Mouse (Mus musculus) thymus, postnatal 14 days (tissue): ENCODE data around the gene Sac3d1.
A peak's percentile ranks its signal among the peaks of the same experiment; 100 is the strongest.
"Not testable (repeated sequence)": the region's sequence is repeated elsewhere in the genome, so short reads cannot be mapped to it uniquely, and the experiment has no call there.

Source experiments
- DNase-seq: peaks from one replicate; pipeline ENCODE4 v3.0.0; 2021

Sac3d1 gene

DNA sequence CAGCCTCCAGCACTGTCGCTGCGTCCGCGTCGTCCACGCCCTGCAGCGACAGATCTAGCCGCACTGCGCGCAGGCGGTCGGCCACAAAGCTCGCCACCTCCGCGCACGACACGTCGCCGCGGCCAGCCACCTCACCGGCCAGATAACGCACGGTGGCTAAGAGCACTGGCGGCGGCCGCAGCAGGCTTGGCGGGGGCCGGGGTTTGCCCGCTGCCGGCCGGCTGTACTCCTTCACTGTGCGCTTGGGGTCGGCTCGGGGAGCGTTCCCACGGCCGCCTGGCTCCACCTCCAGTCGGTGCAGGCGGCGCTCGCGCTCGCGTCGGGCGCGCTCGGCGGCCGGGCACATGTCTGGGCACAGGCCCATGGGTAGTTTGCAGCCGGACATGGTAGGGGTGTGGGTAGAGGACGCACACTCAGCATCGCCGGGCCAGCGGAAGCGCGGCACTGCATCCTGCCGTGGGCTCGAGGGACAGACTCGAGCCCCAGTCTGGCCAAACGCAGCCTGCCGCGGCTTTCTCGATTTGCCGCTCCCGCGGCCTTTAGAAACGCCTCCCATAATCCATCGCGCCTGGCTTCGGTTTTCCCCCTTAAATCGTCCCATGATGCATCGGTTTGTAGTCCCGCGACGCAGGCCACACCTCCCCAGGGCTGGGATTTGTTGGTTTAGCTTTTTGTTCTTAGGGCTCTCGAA, at the start of gene Sac3d1:
Gene Sac3d1, minus strand, starts transcription at position 665 of the 691 bp plus-strand sequence.
- DNase-seq, result peak; percentile 92

DNA sequence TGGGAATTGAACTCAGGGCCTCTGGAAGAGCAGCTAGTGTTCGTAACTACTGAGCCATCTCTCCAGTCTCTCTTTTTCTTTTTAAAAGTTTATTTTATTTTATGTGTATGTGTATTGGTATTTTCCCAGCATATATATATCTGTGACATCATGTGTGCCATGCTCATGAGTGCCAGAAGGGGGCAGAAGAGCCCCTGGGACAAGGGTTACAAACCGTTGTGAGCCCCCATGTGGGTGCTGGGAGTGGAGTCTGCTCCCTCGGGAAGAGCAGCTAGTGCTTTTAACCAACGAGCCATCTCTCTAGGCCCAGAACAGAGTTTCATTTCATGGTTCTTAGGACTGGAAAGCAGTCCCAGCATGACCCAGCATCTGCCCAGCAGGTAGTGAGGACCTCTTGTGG, 48.3 kb upstream of the Sac3d1 start:
- no peak for DNase-seq

DNA sequence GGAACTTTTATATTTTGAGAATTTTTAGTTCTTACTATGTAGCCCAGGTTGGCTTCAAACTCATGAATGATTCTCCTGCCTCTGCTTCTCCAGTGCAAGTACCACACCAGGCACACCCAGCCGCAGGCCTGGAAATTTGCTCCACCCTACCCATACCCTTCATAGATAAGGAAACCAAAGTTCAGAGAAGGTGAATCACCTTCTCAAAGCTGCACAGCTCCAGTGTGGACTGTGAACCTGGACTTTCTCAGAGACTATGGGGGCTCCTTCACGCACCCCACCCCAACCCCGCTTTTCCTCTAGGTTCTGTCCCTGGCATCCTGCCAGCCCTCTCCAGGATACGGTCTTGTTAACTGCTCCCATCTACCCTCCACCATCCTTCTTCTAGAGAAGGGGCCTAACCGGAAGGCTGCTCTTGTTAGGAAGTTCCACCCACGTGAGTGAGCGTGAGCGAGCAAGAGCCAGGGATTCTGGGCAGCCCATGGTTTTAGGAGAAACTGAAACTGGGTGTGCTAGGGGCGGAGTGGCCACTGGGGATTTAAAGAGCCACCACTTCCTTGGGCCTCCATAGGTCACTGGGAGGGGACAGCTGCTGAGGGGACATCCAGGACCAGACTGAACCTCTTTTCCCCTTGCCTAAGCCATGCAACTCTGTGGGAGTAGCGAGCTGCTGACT, 45.6 kb upstream of the Sac3d1 start:
- no peak for DNase-seq

DNA sequence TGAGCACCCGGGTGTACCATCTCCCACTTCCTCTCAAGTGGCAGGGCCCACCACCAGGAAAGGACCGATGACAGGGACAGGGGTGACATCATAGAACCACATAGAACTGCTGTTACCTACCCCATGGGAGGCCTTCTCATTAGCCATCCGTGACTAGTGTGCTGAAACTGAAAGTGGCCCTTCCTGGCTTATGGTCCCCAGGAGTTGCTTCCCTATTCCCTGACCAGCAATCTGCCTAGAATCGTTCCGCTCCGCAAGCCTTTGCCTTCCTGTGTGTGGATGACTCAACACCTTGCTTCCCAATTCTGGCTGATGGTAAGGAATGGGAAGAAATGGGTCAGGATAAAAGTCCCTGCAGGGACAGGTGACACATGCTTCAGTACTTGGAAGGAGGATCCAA, 38.8 kb upstream of the Sac3d1 start:
- DNase-seq, result no peak

DNA sequence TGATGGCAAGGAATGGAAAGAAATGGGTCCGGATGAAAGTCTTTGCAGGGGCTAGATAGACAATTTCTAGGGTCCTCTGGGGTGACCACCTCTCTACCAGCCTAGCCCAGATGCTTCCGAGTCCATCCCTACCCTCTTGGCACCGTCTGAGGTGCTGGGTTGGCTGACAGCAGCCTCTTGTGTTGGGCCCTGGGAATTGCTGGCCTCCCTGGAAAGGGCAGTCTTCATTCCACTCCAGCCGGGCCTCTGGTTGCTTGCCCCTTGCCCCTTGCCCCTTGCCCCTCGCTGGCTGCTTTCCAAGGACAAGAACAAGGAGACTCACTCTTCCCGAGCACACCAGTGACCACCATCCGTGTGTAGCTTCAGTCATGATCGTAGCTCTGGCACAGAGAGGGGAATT, 37.9 kb upstream of the Sac3d1 start:
- no peak for DNase-seq

DNA sequence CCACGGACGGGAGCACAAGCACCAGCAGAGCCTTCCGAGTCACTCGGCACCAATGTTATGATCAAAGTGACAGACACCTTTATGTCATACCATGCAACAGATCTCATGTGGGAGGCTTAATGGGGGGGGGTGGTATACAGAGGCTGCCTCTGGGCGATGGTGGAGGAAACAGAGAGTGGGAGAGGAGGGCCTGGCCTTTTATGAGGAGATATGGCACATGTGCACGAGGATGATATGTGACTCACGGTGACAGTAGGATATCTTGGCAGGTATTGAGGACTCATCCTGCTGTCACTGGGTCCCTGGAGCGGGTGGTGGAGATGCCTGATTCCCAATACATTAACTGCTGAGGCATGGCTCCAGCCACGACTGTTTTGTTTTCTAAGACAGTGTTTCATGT, 36.7 kb upstream of the Sac3d1 start:
- DNase-seq, result no peak

DNA sequence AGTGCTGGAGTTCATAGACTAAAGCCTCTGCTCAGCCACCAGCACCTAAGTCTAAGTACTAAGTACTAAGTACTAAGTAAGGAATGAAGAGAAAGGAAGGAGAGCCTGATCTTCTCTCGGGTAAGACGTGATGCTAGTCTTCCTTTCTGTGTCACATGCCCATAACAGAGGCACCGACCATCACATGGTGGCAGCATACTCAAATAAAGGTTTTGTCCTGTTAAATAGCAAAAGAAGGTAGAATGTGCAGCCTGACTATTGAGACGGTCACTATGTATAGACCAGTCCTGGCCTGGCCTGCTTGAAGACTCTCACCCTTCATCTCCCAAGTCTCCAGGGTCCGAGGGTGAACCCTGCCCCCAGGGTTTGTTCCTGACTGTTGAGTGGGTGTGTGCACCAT, 26.4 kb upstream of the Sac3d1 start:
- DNase-seq, result no peak

DNA sequence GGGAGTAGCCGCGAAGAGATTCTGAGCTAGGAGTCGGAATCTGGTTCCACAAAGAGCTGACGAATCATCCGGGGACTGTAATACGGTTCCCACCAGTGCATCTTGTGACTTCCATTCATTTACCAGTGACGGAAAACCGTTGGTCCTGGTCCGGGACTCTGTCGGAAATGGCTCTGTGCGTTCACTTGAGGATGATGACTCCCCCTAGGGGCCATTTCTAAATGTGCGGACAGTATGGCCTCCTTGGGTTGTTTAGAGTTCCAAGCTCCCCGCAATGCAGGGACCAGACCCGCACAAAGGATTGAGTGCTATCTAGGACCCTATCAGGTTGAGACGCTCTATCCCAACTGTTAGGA, 22.9 kb upstream of the Sac3d1 start, which contains the start of gene Arl2:
Gene Arl2, minus strand, starts transcription at position 155 of the 356 bp plus-strand sequence.
- peak; percentile 86 for DNase-seq

DNA sequence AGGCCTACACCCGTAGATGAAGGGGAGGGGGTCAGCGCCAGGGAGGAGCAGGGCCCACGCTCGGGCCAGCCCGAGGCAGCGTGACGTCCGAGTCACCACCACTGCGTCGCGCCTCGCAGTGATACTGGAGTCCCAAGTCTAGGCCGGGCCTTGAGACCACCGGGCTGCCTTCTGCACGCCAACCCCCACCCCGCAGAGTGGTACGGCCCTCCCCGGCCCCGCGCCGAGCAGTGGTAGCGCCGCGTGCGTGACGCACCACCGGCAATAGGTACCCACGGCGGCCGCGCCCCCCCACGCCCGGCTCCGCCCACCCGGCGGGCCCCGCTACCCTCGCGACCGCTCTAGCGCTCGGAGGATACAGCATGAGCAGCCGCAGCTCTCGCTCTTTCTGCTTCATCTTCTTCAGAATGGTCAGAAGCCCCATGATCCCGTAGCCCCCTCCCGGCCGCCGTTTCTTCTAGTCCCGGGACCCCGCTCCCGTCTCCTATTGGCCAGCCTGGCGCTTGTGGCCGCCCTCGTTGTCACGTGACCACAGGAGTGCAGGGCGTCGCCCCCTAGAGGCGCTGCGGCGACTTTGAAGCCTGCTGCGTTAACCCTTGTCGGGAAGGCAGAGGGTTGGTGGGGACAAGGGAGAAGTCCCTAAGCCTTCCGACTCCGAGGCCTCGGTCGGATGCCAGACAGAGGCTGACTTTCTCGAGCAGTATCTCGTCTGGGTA, 22.4 kb upstream of the Sac3d1 start, which contains the start of gene Batf2:
Gene Batf2, plus strand, starts transcription at position 306 of the 716 bp plus-strand sequence.
- DNase-seq, result peak; percentile 94

DNA sequence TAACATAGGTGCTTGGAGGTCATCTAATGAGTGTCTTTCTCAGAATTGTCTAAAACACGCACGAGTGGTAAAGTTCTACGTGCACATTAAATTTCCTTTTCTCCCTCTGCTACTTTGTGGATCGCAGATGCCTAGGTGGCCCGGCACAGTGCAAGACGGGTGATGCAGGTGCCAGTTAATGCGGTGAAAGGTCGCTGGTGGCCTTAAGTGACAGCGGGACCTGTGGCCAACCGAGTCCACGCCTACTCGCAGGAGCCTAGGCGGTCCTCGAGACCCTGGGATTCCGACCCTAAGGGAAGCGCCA, 21.9 kb upstream of the Sac3d1 start:
- DNase-seq, result no peak

DNA sequence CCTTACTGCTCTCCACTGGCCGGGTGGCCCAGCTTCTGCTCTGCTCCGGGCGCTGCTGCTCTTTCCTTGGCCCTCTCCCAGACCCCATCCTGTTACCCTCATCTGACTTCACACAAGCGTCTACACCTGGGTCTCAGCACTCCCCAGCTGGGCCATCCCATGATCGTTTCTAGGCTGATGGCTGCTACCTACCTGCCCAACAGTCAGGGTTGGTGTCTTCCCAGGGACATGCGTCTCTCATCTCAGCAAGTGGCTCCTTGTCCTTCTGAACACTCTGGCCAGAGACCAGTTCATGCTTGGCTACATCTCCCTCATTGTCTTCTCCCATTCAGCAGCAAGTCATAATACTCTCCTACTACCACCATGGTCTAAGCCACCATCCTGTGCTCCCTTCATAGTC, 21.3 kb upstream of the Sac3d1 start:
- DNase-seq, result no peak

DNA sequence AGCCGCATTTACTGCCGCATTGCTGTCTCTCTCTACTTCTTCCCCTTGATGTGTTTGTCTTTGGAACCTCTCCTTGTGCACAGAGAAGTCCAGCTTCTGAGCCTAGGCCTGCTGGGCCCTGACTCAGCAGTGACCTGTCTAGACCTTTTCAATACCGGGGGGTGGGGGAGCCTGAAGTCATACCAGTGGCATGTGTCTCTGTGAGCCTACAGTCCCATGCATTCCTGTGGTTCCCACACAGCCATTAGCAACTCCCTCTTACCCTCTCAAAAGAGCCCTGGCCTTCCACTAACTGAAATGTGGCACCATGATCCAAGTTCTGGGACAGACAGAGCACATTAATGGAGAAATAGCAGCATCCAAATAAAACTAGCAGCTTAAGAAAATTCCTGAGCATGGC, 17.9 kb upstream of the Sac3d1 start:
- no peak for DNase-seq

DNA sequence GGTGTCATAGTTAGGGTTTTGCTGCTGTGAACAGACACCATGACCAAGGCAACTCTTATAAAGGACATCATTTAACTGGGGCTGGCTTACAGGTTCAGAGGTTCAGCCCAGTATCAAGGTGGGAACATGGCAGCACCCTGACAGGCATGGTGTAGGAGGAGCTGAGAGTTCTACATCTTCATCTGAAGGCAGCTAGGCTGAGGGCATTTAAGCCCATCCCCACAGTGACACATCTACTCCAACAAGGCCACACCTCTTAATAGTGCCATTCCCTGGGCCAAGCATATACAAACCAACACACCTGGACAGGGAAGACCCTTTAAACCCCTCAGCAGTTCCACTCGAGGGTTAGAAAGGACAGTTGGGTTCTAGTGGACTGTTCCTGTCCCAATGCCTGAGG, 14.7 kb upstream of the Sac3d1 start:
- not testable (repeated sequence) for DNase-seq

DNA sequence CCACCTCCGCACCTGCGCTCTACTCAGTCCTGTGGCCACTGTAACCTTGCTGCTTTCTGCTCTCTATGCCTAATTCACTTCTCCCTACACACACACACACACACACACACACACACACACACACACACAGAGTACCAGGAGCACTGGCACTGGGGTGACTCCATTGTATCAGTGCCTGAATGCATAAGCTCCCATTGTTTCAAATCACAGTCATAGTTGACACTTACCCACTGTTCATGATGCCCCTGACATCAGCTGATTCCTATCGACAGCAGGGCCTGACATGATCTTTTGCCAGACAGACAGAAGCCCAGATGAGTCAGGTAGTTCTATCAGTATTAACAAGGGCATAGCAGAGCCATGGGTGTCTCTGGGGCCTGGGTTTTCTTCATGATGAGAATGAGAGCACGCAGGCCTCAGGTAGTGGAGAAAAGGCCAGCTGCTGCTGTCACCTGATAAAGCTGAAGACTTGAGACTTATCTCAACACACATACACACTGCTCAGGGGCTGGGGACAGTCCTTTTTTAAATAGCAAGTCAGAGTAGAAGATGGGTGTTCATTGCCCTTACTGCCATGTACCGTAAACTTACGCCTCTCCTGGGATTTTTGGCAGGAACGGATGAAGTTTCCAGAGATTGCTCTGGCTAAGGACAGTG, 13.8 kb upstream of the Sac3d1 start:
- no peak for DNase-seq

DNA sequence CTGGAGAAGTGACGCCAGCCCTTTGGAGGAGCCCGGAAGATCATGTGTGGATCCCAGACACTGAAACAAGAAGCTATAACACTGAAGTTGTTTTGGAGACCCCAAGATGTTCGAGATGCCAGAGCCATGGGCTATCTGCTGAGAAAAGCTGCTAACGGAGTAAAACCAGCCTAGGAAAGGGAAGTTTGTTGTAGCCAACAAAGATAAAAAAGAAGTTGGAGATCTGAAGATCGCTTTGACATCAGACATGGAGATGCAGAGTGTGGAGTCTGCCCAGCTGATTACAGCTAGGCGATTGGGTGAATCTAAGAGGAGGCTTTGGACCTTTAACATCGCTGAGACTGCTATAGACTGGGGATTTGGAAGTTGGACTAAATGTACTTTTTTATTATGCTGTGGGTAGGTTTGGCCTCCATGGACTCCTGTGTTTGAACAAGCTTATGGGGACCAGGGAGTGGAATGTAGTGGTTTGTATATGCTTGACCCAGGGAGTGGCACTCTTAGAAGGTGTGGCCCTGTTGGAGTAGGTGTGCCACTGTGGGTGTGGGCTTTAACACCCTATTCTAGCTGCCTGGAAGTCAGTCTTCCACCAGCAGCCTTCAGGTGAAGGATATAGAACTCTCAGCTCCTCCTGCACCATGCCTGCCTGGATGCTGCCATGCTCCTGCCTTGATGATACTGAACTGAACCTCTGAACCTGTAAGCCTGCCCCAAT, 12.1 kb upstream of the Sac3d1 start:
- DNase-seq, result not testable (repeated sequence)

DNA sequence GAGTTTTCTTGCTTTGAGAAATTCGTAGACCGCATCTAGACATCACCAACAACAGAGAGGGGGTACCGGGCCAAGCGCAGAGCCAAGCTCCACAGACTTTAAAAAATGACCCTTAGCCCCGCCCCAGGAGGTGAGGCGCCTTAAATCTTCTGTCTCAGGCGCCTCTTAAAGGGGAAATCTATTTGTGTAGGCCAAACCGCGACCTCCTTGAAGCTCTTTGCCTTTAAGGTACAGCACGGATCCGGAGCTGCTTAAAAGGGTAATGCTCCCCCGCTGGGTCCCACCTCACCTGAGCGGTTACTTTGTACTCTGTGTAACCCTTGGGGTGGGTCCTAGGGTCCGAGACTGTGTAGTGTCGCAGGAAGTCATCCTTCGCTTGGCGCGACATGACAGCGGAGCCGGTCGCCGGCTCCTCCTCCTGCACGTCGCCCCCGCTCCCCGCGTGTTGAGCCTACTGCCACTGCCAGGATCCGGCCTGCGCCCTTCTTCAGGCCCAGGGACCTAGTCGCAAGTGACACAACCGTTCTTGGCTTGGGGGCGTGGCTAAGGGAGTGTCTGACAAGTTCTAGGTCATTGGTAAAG, 9.4 kb upstream of the Sac3d1 start, which contains the start of gene Snx15:
Gene Snx15, minus strand, starts transcription at position 545 of the 582 bp plus-strand sequence.
- peak; percentile 97 for DNase-seq

DNA sequence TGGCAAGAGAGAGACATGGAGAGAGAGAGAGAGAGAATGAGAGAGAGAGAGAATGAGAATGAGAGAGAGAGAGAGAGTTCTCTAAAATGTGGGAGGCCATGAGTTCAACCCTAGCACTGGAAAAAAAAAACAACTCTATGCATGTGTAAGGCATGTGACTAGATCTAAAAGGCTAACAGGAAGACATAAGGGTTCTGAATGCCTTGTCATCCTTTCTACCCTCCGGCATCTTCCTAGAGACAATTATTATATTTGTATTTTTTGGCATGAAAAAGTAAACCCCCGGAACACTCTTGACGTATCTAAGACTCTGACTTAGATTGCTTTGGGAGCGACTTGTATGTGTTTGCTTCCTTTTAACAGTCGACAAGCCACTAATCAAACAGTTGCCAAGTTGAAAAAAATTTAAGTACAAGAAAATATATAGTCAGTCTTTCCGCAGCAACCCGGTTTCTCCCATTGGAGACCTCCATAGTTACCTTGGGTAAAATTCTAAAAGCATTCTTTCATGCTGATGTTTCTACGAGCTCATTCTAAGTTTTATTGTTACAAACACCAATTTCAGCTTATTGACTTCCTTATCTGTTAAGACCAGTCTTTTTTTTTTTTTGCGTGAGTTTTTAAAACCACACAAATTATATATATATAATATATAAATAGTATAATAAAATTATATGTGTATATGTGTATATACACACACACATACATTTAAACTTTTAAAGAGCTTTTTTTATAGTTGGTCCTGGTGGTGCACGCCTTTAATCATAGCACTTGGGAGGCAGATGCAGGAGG, 8.5 kb upstream of the Sac3d1 start:
- DNase-seq, result no peak

DNA sequence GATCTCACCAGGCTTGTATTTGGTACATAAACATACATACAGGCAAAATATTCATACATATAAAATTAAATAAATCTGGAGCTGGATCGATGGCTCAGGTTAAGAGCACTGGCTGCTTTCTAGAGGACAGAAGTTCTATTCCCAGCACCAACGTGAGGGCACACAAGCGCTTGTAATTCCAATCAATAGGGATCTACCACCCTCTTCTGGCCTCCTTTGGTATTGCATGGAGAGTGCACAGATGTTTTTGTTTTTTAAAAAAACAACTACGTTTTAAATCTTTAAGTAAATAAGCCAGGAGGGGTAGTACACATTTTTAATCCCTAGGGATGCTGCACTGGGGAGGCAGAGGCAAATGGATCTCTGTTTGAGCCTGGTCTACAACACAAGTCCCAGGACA, 7.8 kb upstream of the Sac3d1 start:
- DNase-seq, result peak; percentile 68

DNA sequence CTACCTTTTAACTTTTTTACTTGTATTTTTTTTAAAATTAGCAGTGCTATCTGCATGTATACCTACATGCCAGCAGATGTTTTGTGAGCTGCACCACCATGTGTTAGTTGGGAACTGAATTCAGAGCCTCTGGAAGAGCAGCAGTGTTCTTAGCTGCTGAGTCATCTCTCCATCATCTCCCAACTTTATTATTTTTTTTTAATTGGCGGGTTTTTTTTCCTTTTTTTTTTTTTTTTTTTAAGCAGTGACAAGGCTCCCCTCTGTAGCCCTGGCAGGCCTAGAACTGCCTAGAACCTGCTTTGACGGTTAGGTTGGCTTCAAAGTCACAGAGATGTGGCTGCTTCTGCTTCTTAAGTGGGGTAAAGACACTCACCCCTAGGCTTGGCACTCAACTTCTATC, 6.4 kb upstream of the Sac3d1 start:
- DNase-seq, result no peak

DNA sequence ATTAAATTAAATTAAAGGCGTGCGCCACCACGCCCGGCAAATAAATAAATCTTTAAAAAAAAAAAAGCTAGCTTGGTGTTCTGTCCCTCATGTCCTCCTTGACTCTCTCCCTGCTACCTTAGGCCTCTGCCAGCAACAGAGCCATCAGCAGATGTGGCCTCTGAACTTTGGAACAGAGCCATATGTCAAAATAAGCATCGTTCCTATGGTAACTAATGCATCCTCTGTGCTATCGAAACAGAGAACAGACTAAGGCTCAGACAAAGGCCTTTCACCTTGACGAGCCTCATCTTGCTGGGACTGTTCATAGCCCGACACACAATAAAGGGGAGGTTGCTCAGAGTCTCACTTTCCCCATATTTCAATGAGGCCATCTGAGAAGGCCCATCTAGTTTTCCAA, 4.9 kb upstream of the Sac3d1 start:
- DNase-seq, result no peak

DNA sequence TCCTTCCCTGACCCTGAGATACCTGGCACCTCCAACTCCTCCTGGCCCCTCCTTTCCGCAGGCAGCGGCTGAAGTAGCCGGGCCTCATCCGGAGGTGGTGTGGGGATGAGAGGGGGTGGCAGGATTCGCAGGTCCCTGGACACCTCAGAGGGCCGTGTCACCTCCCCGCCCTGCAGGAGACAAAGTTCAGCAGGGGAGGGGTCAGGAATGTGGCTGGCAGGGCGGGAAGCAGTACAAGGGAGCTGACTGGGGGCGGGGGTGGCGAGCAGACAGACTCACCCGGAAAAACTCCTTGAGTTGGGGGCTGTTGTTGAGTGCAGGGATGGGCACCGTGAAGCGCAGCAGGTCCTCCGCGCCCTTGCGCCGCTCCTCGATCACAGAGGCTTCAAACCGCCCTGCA, 3.3 kb upstream of the Sac3d1 start:
- DNase-seq, result no peak
